Mouse (Mus musculus): ENCODE measurements around the gene Tcte3. TPM values are rescaled to one million over a fixed set of nuclear protein-coding genes. Genes with fewer than 3 reads are reported as not detected.
"Not testable (repeated sequence)": the region's sequence is repeated elsewhere in the genome, so short reads cannot be mapped to it uniquely, and the experiment has no call there.

Tcte3 gene
- polyA plus RNA-seq, 1 experiment from 2014 or later: not detected

- H3K27ac ChIP-seq (ENCODE audit: low read depth, low read length); H3K27me3 ChIP-seq (ENCODE audit: control insufficient read depth, insufficient read depth, low read length); H3K4me3 ChIP-seq (ENCODE audit: low read depth, low read length); H3K9ac ChIP-seq (ENCODE audit: low read length); ATAC-seq (ENCODE audit: low FRiP score); H3K9me3 ChIP-seq (ENCODE audit: control insufficient read depth, low read length); H3K4me2 ChIP-seq; H3K36me3 ChIP-seq (ENCODE audit: control insufficient read depth, insufficient read depth, low read length); DNase-seq (ENCODE audit: low spot score, missing footprints); H3K4me1 ChIP-seq (ENCODE audit: control insufficient read depth, insufficient read depth, low read length): not testable (repeated sequence)
- WGBS: 89% methylated on average over 5 of the region's 8 CpGs
Measured at GRCm38 (mm10) chr17:15053183-15053828, 12.0 kb upstream of the Tcte3 start.

DNA sequence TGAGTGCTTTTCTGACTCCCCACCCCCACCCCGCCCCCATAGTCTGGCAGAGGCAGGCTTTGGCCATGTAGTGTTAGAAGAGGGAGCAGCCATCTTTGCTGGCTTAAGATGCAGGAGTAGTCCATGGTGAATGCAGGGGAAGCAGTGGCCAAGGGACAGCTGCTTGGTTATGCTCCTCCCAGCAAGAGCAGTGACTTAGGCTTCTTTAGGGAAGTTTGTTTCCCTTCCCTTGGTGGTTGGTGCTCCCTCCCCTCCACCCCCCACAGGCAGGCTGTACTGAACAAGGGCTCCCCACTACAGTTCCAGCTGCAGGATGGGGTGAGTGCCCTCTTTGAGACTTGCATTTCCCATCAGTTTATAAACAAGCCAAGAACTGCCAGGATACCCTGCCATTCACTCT is 11.5 kb upstream of the Tcte3 start:
- 86% methylated on average over 1 of the region's 1 CpGs for WGBS
- not testable (repeated sequence) for ATAC-seq (ENCODE audit: low FRiP score); H3K9me3 ChIP-seq (ENCODE audit: control insufficient read depth, low read length); H3K27ac ChIP-seq (ENCODE audit: low read depth, low read length); H3K9ac ChIP-seq (ENCODE audit: low read length); H3K4me1 ChIP-seq (ENCODE audit: control insufficient read depth, insufficient read depth, low read length); H3K36me3 ChIP-seq (ENCODE audit: control insufficient read depth, insufficient read depth, low read length); H3K27me3 ChIP-seq (ENCODE audit: control insufficient read depth, insufficient read depth, low read length); DNase-seq (ENCODE audit: low spot score, missing footprints); H3K4me3 ChIP-seq (ENCODE audit: low read depth, low read length); H3K4me2 ChIP-seq

DNA sequence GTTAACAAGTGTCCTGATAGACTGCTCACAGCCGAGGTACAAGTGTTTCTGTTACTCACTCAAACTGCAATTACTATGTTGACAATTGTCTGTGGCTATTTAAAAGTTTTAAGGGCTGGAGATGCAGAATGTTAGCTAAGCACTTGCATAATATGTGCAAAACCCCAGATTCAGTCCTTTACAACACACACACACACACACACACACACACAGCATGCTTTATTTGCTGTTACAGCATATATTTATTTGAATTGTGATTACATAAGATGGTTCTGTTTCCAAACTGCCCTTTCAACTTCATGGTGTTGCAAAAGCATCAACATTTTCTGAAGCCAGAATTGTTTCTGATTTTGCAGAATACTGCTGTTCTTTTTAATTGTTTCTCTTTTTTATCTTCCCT is 9.1 kb upstream of the Tcte3 start:
- H3K27ac ChIP-seq (ENCODE audit: low read depth, low read length): not testable (repeated sequence)

GRCm38 (mm10) chr17:15040455-15040854 is 833 bp downstream of the Tcte3 start:
- not testable (repeated sequence) for H3K27me3 ChIP-seq (ENCODE audit: control insufficient read depth, insufficient read depth, low read length); ATAC-seq (ENCODE audit: low FRiP score)
- WGBS: no CpG with 5 or more reads among the region's 3 CpGs

More for the DNA sequence above, 9.1 kb upstream of the Tcte3 start:
- not testable (repeated sequence) for DNase-seq (ENCODE audit: low spot score, missing footprints); H3K4me3 ChIP-seq (ENCODE audit: low read depth, low read length); ATAC-seq (ENCODE audit: low FRiP score); H3K9ac ChIP-seq (ENCODE audit: low read length); H3K4me2 ChIP-seq; H3K9me3 ChIP-seq (ENCODE audit: control insufficient read depth, low read length); H3K27me3 ChIP-seq (ENCODE audit: control insufficient read depth, insufficient read depth, low read length); H3K36me3 ChIP-seq (ENCODE audit: control insufficient read depth, insufficient read depth, low read length); H3K4me1 ChIP-seq (ENCODE audit: control insufficient read depth, insufficient read depth, low read length)
- no CpG with 5 or more reads among the region's 1 CpGs for WGBS

DNA sequence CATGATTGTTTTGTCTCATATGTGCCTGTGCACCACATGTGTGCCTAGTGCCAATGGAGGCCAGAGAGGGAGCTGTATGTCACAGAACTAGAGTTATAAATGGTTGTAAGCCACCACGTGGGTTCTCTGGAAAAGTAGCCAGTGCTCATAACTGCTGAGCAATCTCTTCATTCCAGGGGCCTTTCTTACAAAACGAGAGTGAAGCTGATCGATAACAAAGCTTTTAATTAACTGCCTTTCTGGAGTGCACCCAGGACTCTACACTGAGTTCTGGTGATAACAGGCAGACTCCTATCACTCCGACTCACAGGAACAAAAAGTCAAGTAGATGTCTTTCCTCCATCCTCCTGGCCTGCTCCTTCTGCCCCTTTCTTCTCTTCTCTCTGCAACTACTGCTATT is 9.9 kb downstream of the Tcte3 start:
- not testable (repeated sequence) for H3K4me3 ChIP-seq (ENCODE audit: low read depth, low read length); DNase-seq (ENCODE audit: low spot score, missing footprints); H3K27me3 ChIP-seq (ENCODE audit: control insufficient read depth, insufficient read depth, low read length); H3K4me2 ChIP-seq; H3K4me1 ChIP-seq (ENCODE audit: control insufficient read depth, insufficient read depth, low read length); H3K9ac ChIP-seq (ENCODE audit: low read length); H3K36me3 ChIP-seq (ENCODE audit: control insufficient read depth, insufficient read depth, low read length); ATAC-seq (ENCODE audit: low FRiP score); H3K27ac ChIP-seq (ENCODE audit: low read depth, low read length); H3K9me3 ChIP-seq (ENCODE audit: control insufficient read depth, low read length)
- no CpG with 5 or more reads among the region's 4 CpGs for WGBS

More at GRCm38 (mm10) chr17:15040455-15040854, 833 bp downstream of the Tcte3 start:
- H3K9ac ChIP-seq (ENCODE audit: low read length); H3K4me2 ChIP-seq; H3K36me3 ChIP-seq (ENCODE audit: control insufficient read depth, insufficient read depth, low read length); H3K4me1 ChIP-seq (ENCODE audit: control insufficient read depth, insufficient read depth, low read length); H3K4me3 ChIP-seq (ENCODE audit: low read depth, low read length); H3K9me3 ChIP-seq (ENCODE audit: control insufficient read depth, low read length); H3K27ac ChIP-seq (ENCODE audit: low read depth, low read length); DNase-seq (ENCODE audit: low spot score, missing footprints): not testable (repeated sequence)

GRCm38 (mm10) chr17:15025513-15025912 is 15.8 kb downstream of the Tcte3 start:
- not testable (repeated sequence) for H3K27ac ChIP-seq (ENCODE audit: low read depth, low read length); H3K27me3 ChIP-seq (ENCODE audit: control insufficient read depth, insufficient read depth, low read length); H3K4me3 ChIP-seq (ENCODE audit: low read depth, low read length); H3K4me2 ChIP-seq; ATAC-seq (ENCODE audit: low FRiP score); DNase-seq (ENCODE audit: low spot score, missing footprints); H3K36me3 ChIP-seq (ENCODE audit: control insufficient read depth, insufficient read depth, low read length); H3K9me3 ChIP-seq (ENCODE audit: control insufficient read depth, low read length); H3K4me1 ChIP-seq (ENCODE audit: control insufficient read depth, insufficient read depth, low read length); H3K9ac ChIP-seq (ENCODE audit: low read length)
- WGBS: no CpG with 5 or more reads among the region's 6 CpGs

DNA sequence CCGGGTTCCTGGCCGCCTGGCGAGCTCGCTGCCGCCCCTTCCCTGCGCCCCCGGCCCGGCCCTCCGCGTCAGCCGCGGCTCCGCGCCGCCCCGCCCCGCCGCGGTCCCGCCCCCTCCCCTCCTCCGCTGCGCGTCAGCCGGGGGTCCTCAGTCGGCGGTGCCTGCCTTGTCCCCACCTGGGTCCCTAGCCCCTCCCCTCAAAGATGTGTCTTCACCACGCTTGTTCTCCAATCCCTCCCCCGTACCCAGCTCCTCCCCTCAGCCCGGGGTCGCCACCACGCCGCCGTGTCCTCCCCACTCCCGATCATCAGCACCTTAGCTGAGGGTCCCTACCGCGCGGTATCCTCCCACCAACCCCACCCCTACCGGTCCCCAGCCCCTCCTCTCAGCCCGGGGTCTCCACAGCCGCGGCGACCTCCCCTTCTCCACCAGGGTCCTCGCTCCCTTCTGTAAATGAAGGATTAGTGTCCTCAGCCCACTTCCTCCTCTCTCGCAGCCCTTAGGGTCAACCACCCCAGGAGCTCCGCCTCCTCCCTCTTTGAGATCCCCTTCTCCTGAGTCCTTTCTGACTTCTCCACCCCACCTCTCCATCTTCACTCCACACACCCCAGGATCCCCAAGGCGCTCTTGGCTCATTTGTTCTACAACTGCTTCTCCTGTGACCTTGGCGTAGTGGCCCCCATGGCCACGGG is 16.6 kb downstream of the Tcte3 start:
- not testable (repeated sequence) for H3K27ac ChIP-seq (ENCODE audit: low read depth, low read length); H3K4me2 ChIP-seq; H3K36me3 ChIP-seq (ENCODE audit: control insufficient read depth, insufficient read depth, low read length); H3K27me3 ChIP-seq (ENCODE audit: control insufficient read depth, insufficient read depth, low read length); H3K4me1 ChIP-seq (ENCODE audit: control insufficient read depth, insufficient read depth, low read length); H3K4me3 ChIP-seq (ENCODE audit: low read depth, low read length); H3K9ac ChIP-seq (ENCODE audit: low read length); DNase-seq (ENCODE audit: low spot score, missing footprints); H3K9me3 ChIP-seq (ENCODE audit: control insufficient read depth, low read length)
- no CpG with 5 or more reads among the region's 48 CpGs for WGBS
- peak; percentile 92 for ATAC-seq (ENCODE audit: low FRiP score)

GRCm38 (mm10) chr17:15023878-15024492 is 17.3 kb downstream of the Tcte3 start:
- not testable (repeated sequence) for H3K27ac ChIP-seq (ENCODE audit: low read depth, low read length); DNase-seq (ENCODE audit: low spot score, missing footprints); H3K36me3 ChIP-seq (ENCODE audit: control insufficient read depth, insufficient read depth, low read length); H3K4me2 ChIP-seq; H3K27me3 ChIP-seq (ENCODE audit: control insufficient read depth, insufficient read depth, low read length); H3K4me3 ChIP-seq (ENCODE audit: low read depth, low read length); H3K9me3 ChIP-seq (ENCODE audit: control insufficient read depth, low read length); H3K9ac ChIP-seq (ENCODE audit: low read length); H3K4me1 ChIP-seq (ENCODE audit: control insufficient read depth, insufficient read depth, low read length)
- WGBS: no CpG with 5 or more reads among the region's 97 CpGs
- peak; percentile 86 for ATAC-seq (ENCODE audit: low FRiP score)

- not testable (repeated sequence) for H3K9me3 ChIP-seq (ENCODE audit: control insufficient read depth, low read length); H3K27me3 ChIP-seq (ENCODE audit: control insufficient read depth, insufficient read depth, low read length); H3K4me2 ChIP-seq; H3K36me3 ChIP-seq (ENCODE audit: control insufficient read depth, insufficient read depth, low read length); H3K9ac ChIP-seq (ENCODE audit: low read length); H3K4me1 ChIP-seq (ENCODE audit: control insufficient read depth, insufficient read depth, low read length); H3K27ac ChIP-seq (ENCODE audit: low read depth, low read length); ATAC-seq (ENCODE audit: low FRiP score); DNase-seq (ENCODE audit: low spot score, missing footprints); H3K4me3 ChIP-seq (ENCODE audit: low read depth, low read length)
- WGBS: 87% methylated on average over 3 of the region's 3 CpGs
Measured at GRCm38 (mm10) chr17:15021503-15022220, 19.6 kb downstream of the Tcte3 start.

Measured in midbrain, embryonic 11.5 days (tissue).